ENCODE assay signal across 23 mouse cellular contexts in genomic region chr2:51334437-51334836, GRCm38 (mm10).
DNase-seq lines count a peak whose midpoint lies in the region; ATAC-seq lines count a peak whose summit lies in the region.
"Had no signal": no experiment of that assay in that cellular context is flagged by ENCODE, and none has a peak within 500 bp of the region (broad histone marks: within the 10 kb centered on the region; RNA-seq: fewer than 3 reads in every experiment).

No protein-coding gene starts in this region.

- 53% methylated on average over 6 of the region's 6 CpGs for WGBS in forebrain, embryonic 13.5 days
- 64% methylated on average over 6 of the region's 6 CpGs for WGBS in forebrain, embryonic 12.5 days
- WGBS in hindbrain, embryonic 16.5 days: 26% methylated on average over 6 of the region's 6 CpGs
- WGBS in hindbrain, embryonic 14.5 days: 28% methylated on average over 6 of the region's 6 CpGs
- WGBS in midbrain, embryonic 16.5 days: 28% methylated on average over 6 of the region's 6 CpGs
- 73% methylated on average over 6 of the region's 6 CpGs for WGBS in kidney, embryonic 14.5 days

- DNase-seq in hindbrain, embryonic 14.5 days (ENCODE audit: low spot score): no peak
- peak; percentile 21 for DNase-seq in embryo, embryonic 10.5 days (ENCODE audit: low spot score)
- DNase-seq: adrenal gland, postnatal 14 days; cerebellum, adult 18-20 months; cerebellum, postnatal 25 days; gastrocnemius, postnatal 25 days; layer of hippocampus, postnatal 36 days; liver, postnatal 0 days; lung, postnatal 10 days; spleen, adult 18-20 months; thymus, postnatal 25 days had no signal

- no peaks in the 10 kb centered on the region for H3K27me3 ChIP-seq in forebrain, embryonic 13.5 days
- H3K27me3 ChIP-seq in forebrain, embryonic 12.5 days: no peaks in the 10 kb centered on the region
- no peaks in the 10 kb centered on the region for H3K27me3 ChIP-seq in hindbrain, embryonic 16.5 days (replicated peaks; ENCODE audit: control insufficient read depth, insufficient read depth, low read length)
- H3K27me3 ChIP-seq in hindbrain, embryonic 14.5 days (ENCODE audit: control insufficient read depth, insufficient read depth, low read length): no peaks in the 10 kb centered on the region
- H3K27me3 ChIP-seq in midbrain, embryonic 16.5 days (ENCODE audit: control insufficient read depth, insufficient read depth, low read depth, low read length): no peaks in the 10 kb centered on the region
- no peaks in the 10 kb centered on the region for H3K27me3 ChIP-seq in kidney, embryonic 14.5 days (ENCODE audit: control insufficient read depth, insufficient read depth, low read length)
- H3K27me3 ChIP-seq: limb, embryonic 15.5 days; neural tube, embryonic 13.5 days; Patski had no signal

- no peaks in the 10 kb centered on the region for H3K4me1 ChIP-seq in forebrain, embryonic 13.5 days
- H3K4me1 ChIP-seq in forebrain, embryonic 12.5 days: peaks cover 8% of the 10 kb centered on the region; the same call in 1 of the 2 replicates
- no peaks in the 10 kb centered on the region for H3K4me1 ChIP-seq in hindbrain, embryonic 16.5 days (ENCODE audit: control insufficient read depth, insufficient read depth, low read depth, low read length)
- H3K4me1 ChIP-seq in hindbrain, embryonic 14.5 days (replicated peaks; ENCODE audit: control insufficient read depth, insufficient read depth, low read length): peaks cover 8% of the 10 kb centered on the region
- peaks cover 15% of the 10 kb centered on the region for H3K4me1 ChIP-seq in midbrain, embryonic 16.5 days (ENCODE audit: control insufficient read depth, insufficient read depth, low read length)
- no peaks in the 10 kb centered on the region for H3K4me1 ChIP-seq in kidney, embryonic 14.5 days (ENCODE audit: control insufficient read depth, insufficient read depth, low read length)

- H3K4me2 ChIP-seq in forebrain, embryonic 13.5 days: no peak overlapping the region
- H3K4me2 ChIP-seq in forebrain, embryonic 12.5 days: no peak overlapping the region
- H3K4me2 ChIP-seq in hindbrain, embryonic 16.5 days (ENCODE audit: low read length): no peak overlapping the region
- H3K4me2 ChIP-seq in hindbrain, embryonic 14.5 days (replicated peaks): no peak overlapping the region
- no peak overlapping the region for H3K4me2 ChIP-seq in midbrain, embryonic 16.5 days (ENCODE audit: low read length)
- no peak overlapping the region for H3K4me2 ChIP-seq in kidney, embryonic 14.5 days (replicated peaks; ENCODE audit: low read depth, low read length)
- H3K4me2 ChIP-seq: limb, embryonic 15.5 days; neural tube, embryonic 13.5 days had no signal

- no peak overlapping the region for H3K9ac ChIP-seq in forebrain, embryonic 13.5 days
- H3K9ac ChIP-seq in forebrain, embryonic 12.5 days: no peak overlapping the region
- H3K9ac ChIP-seq in hindbrain, embryonic 16.5 days (ENCODE audit: low read depth, low read length): no peak overlapping the region
- no peak overlapping the region for H3K9ac ChIP-seq in hindbrain, embryonic 14.5 days
- no peak overlapping the region for H3K9ac ChIP-seq in midbrain, embryonic 16.5 days (ENCODE audit: low read depth, low read length)
- no peak overlapping the region for H3K9ac ChIP-seq in kidney, embryonic 14.5 days (ENCODE audit: low read depth, low read length)
- H3K9ac ChIP-seq: limb, embryonic 15.5 days; liver, postnatal 0 days; neural tube, embryonic 13.5 days had no signal

- no peak overlapping the region for H3K27ac ChIP-seq in forebrain, embryonic 13.5 days
- no peak overlapping the region for H3K27ac ChIP-seq in forebrain, embryonic 12.5 days
- no peak overlapping the region for H3K27ac ChIP-seq in hindbrain, embryonic 16.5 days (ENCODE audit: low read depth, low read length)
- no peak overlapping the region for H3K27ac ChIP-seq in hindbrain, embryonic 14.5 days
- H3K27ac ChIP-seq in midbrain, embryonic 16.5 days (ENCODE audit: low read length): peak overlapping the region; percentile 67
- H3K27ac ChIP-seq in kidney, embryonic 14.5 days (ENCODE audit: low read depth, low read length): no peak overlapping the region
- H3K27ac ChIP-seq: kidney, postnatal 0 days; limb, embryonic 15.5 days; neural tube, embryonic 13.5 days had no signal

- H3K4me3 ChIP-seq in forebrain, embryonic 13.5 days: no peak overlapping the region
- no peak overlapping the region for H3K4me3 ChIP-seq in forebrain, embryonic 12.5 days (replicated peaks)
- H3K4me3 ChIP-seq in hindbrain, embryonic 16.5 days (ENCODE audit: low read length): no peak overlapping the region
- H3K4me3 ChIP-seq in hindbrain, embryonic 14.5 days (replicated peaks; ENCODE audit: low read length): no peak overlapping the region
- no peak overlapping the region for H3K4me3 ChIP-seq in midbrain, embryonic 16.5 days (ENCODE audit: low read depth, low read length)
- H3K4me3 ChIP-seq in kidney, embryonic 14.5 days (ENCODE audit: low read length): no peak overlapping the region
- H3K4me3 ChIP-seq: limb, embryonic 15.5 days; neural tube, embryonic 13.5 days had no signal

- peak; percentile 33; the same call in 1 of the 2 replicates for ATAC-seq in forebrain, embryonic 13.5 days
- no peak for ATAC-seq in forebrain, embryonic 12.5 days (ENCODE audit: low FRiP score)
- ATAC-seq in hindbrain, embryonic 16.5 days: peak; percentile 56; the same call in 1 of the 2 replicates
- ATAC-seq in hindbrain, embryonic 14.5 days (ENCODE audit: low FRiP score): no peak
- peak; percentile 91 for ATAC-seq in midbrain, embryonic 16.5 days
- no peak for ATAC-seq in kidney, embryonic 14.5 days (ENCODE audit: low FRiP score, low TSS enrichment)
- ATAC-seq: activated CD4-positive, CD25-positive, alpha-beta regulatory T cell, adult 4 months; CD4-positive, CD25-positive, alpha-beta regulatory T cell, adult 4 months; intestine, postnatal 0 days; liver, postnatal 0 days; Patski had no signal

- no peaks in the 10 kb centered on the region for H3K9me3 ChIP-seq in forebrain, embryonic 13.5 days (replicated peaks)
- H3K9me3 ChIP-seq in forebrain, embryonic 12.5 days: no peaks in the 10 kb centered on the region
- H3K9me3 ChIP-seq in hindbrain, embryonic 16.5 days (ENCODE audit: control insufficient read depth, low read length): no peaks in the 10 kb centered on the region
- no peaks in the 10 kb centered on the region for H3K9me3 ChIP-seq in hindbrain, embryonic 14.5 days (ENCODE audit: control insufficient read depth, low read length)
- no peaks in the 10 kb centered on the region for H3K9me3 ChIP-seq in midbrain, embryonic 16.5 days (replicated peaks; ENCODE audit: control insufficient read depth, low read length, poor library complexity, severe bottlenecking)
- no peaks in the 10 kb centered on the region for H3K9me3 ChIP-seq in kidney, embryonic 14.5 days (ENCODE audit: control insufficient read depth, low read length)
- H3K9me3 ChIP-seq: limb, embryonic 15.5 days; neural tube, embryonic 13.5 days had no signal

- no peaks in the 10 kb centered on the region for H3K36me3 ChIP-seq in forebrain, embryonic 13.5 days (ENCODE audit: poor library complexity, severe bottlenecking)
- H3K36me3 ChIP-seq in forebrain, embryonic 12.5 days (replicated peaks): no peaks in the 10 kb centered on the region
- H3K36me3 ChIP-seq in hindbrain, embryonic 16.5 days (ENCODE audit: control insufficient read depth, insufficient read depth, low read length): no peaks in the 10 kb centered on the region
- H3K36me3 ChIP-seq in hindbrain, embryonic 14.5 days (replicated peaks; ENCODE audit: control insufficient read depth, insufficient read depth): no peaks in the 10 kb centered on the region
- no peaks in the 10 kb centered on the region for H3K36me3 ChIP-seq in midbrain, embryonic 16.5 days (ENCODE audit: control insufficient read depth, insufficient read depth, low read length)
- H3K36me3 ChIP-seq in kidney, embryonic 14.5 days (ENCODE audit: control insufficient read depth, insufficient read depth, low read length): no peaks in the 10 kb centered on the region
- H3K36me3 ChIP-seq: limb, embryonic 15.5 days; neural tube, embryonic 13.5 days had no signal

Comparison
In these comparisons a context has a peak if more than half of its experiments do, and no peak if none do; other contexts are left out.
1. ATAC-seq: peak in forebrain, embryonic 13.5 days (single experiment), hindbrain, embryonic 16.5 days (single experiment) and midbrain, embryonic 16.5 days (single experiment); none in forebrain, embryonic 12.5 days (single experiment), hindbrain, embryonic 14.5 days (single experiment) and kidney, embryonic 14.5 days (single experiment).